ENCODE assay signal across 14 mouse cellular contexts in the genomic region with DNA sequence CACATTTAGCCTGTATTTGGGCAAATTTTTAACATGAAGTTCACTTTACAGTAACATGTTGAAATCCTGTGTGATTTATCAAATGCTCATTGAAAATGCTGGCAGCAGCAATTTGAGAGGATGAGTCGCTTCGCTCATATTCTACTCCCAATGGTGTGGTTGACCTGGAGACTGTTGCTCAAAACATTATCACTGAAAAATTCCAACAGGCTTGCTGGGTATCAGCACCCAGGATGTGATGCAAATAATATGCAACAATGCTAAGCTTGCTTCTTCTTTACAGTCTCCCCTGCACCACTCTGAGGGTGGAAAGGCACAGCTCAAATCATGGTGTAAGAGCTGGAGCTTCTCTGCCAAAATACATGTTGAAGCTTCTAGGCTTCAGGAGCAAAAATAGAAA.
"Had no signal": no experiment of that assay in that cellular context is flagged by ENCODE, and none has a peak within 500 bp of the region (broad histone marks: within the 10 kb centered on the region; RNA-seq: fewer than 3 reads in every experiment).

No protein-coding gene starts in this region.

- H3K27me3 ChIP-seq: midbrain, embryonic 12.5 days; neural tube, embryonic 12.5 days; stomach, embryonic 15.5 days had no signal

- H3K4me2 ChIP-seq: lung, embryonic 14.5 days; midbrain, embryonic 12.5 days; neural tube, embryonic 12.5 days; stomach, embryonic 15.5 days had no signal

- DNase-seq: lung, adult 18-20 months; lung, embryonic 14.5 days; lung, postnatal 10 days; lung, postnatal 4 days; midbrain, embryonic 14.5 days; right cerebral cortex, postnatal 14 days; thymus, adult 2 months; thymus, postnatal 25 days; thymus, postnatal 4 days had no signal

- H3K36me3 ChIP-seq: midbrain, embryonic 10.5 days; midbrain, embryonic 12.5 days; neural tube, embryonic 12.5 days; stomach, embryonic 15.5 days had no signal

- H3K4me3 ChIP-seq: midbrain, embryonic 10.5 days; midbrain, embryonic 12.5 days; neural tube, embryonic 12.5 days; stomach, embryonic 15.5 days had no signal

- ATAC-seq: midbrain, embryonic 16.5 days had no signal
